Mouse (Mus musculus): ENCODE data around the gene Ptpn5.

GRCm38 (mm10) chr7:47080868-47081267, 52.6 kb downstream of the Ptpn5 start:
- TF ChIP-seq GATA1 (IDR thresholded peaks at IDR 0.05; ENCODE audit: borderline replicate concordance, low read length) (no peak), FLI1 (IDR thresholded peaks at IDR 0.05; ENCODE audit: low read length) (no peak)
